Mouse (Mus musculus) CD4-positive, CD25-positive, alpha-beta regulatory T cell, adult 2 months (primary cell): ENCODE measurements at regions not wholly inside any gene's neighbourhood (a gene's known extent, or its start where the extent isn't known, plus 50 kb on each side); places are given as distances from the start of the nearest gene placed in this dataset.

Source experiments
- DNase-seq: peaks from one replicate; pipeline ENCODE4 v3.0.0-alpha.2; 2012; ENCODE audit warnings: low read depth, low spot score

DNA sequence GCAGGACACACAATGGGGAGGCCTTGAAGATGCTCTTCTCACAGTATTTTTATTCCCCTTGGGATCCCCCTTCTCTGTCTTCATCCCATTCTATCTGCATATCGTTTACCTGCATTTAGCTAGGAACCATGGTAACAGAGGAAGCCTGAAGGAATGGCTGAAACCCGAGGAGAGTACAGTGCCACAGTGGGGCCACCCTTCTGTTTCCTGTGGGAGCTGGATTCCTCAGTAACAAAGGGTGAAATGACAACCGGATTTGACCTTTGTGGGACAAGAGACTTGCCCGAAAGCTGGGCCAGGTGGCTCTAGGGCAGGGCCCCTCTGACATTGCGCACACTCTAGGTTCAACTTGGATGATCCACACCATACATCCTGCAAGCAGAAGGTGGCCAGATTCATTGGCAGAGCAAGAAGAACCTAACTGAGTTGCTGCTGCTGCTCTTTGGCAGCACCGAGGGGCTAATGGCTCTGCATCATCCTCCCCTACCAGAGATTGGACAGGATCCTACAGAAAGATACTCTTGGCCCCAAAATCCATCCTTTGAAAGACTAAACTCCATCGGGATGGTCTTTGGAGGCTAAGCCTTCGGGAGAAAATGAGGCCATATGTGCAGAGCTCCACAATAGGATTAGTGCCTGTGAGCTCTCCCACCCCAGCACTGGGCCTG lies 310.0 kb downstream of the Sox9 start:
- DNase-seq, result no peak

DNA sequence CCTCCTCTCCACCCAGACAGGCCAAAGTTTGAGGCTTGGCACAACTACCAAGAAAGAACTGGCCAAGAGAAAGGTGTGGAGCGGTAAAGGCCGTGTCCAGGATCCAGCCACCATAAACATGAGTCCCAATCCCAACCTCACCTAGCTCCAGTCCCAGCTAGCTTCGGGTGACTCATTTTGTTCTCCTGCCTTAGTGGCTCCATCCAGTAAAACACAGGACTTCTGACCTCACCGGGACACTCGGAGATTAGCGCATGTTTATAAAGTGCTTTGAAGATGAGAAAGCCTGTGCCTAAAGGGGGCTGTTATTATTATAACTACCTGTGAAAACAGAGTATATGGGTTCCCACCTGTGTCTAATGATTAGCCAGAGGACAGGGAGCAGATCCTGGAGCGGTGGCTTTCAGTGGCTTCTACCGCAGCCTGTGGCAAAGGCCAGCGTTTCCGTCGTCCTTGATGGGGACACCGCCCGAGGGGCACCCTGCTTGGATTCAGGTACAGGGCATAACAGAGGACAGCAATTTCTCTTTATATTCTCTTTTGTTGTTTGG lies 311.9 kb downstream of the Sox9 start:
- DNase-seq, result no peak

DNA sequence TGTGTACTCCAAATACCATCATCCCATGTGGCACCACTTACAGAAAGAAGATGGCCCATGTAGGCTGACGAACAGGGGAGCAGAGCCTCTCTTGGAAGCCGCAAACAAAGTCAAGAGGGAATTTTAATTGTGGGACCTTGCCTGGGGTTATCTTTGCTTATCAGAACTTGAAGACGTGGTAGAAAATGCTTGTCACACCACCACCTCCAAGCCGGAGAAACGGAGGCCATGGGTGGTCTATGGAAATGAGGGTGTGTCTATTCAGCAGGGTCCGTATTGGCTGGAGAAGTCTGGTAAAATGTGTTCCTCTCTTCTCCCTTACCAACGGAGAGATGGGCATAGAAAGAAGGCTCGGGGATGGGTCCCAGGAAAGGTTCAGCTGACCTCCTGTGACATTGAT lies 313.6 kb downstream of the Sox9 start:
- DNase-seq, result no peak

DNA sequence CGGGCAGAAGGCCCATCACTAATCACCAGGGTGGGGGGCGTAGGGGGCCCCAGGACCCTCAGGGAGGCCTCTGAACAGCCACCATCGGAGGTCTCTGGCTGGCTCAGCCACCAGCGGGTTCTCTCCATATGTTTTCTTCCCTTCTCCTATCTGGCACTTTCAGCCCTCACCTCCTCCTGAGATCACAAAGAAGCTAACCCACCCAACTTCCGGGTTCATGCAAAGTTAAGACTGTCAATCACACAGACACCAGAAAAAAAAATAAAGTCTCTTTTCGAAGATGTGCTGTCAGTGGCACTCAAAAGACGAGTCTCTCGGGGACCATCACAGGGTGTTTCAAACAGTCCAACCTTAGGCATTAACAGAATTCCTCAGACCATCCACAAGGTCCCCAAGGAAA lies 314.2 kb downstream of the Sox9 start:
- DNase-seq, result no peak

DNA sequence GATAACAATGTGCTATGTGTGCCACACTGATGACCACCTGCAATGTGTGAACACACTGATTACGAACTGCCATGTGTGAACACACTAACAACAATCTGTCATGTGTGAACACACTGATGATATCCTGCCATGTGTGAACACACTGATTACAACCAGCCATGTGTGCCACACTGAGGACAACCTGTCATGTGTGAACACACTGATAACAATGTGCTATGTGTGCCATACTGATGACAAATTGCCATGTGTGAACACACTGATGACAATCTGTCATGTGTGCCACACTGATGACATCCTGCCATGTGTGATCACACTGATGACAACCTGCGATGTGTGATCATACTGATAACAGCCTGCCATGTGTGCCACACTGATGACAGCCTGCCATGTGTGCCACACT lies 316.3 kb downstream of the Sox9 start:
- DNase-seq, result no peak

DNA sequence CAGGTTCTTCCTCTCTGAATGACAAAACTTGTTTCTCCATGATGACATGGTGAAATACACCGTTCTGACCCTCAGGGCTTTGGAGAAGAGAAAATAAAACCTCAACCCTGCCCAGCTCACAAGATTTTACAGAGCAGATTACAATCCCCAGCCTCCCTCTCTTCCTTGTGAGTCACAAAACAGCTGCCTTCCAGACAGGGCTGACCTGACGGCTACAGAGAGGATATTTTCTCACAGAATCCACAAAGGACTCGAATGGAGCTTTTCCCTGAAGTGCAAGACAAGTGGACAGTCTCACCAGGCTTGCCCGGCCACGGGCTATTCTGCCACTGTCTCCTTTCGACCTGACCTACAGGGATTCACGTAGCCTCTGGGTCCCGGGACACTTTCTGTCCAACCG lies 318.8 kb downstream of the Sox9 start:
- no peak for DNase-seq

DNA sequence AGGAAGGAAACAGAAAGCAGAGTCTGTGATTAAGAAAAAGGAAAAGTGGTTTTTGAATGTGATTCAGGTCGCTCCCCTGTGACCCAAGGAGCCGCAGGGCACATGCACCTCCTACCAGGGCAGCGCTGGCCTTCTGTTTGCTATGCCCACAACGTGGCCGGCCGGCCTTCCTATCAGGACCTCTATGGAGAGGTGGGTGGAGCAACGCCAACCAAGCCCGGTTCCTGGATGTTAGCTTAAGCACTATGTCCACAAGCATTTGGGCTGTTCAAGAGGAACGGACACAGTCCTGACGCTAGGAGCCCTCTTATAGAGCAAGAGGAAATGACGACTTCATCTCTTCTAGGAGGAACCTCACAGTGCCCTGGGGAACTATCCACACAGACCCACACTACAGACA lies 319.5 kb downstream of the Sox9 start:
- no peak for DNase-seq

DNA sequence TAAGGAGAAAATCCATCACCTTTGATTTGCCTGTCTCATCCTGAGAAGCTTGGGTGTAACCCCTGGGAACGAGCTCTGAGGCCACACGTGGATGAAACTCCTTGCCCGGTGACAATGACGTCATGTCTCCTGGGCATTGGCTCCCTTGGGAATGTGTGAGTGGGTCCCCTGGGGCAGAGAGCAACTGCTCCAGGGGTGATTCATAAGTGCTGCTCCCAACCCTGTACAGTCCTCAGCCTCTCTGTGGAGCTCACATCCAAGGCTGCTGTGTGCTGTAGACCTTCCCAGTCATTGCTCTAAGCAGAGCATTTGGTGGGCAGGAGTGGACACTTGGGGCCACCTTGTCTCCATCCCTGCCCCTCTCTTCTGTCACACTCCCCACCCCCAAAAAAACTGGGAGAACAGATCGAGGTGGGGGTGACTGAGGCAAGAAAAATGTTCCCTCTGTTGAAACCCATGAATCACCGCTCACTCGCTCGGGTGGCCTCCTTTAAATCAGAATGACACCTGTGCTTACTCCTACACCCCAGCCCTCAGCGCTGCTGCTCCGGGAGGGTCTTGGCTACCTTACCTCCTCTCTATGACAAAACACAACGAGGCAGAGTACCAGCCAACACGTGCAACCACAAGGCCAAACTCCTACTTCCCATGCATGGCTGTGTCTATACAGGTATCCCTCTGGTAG lies 321.3 kb downstream of the Sox9 start:
- no peak for DNase-seq

DNA sequence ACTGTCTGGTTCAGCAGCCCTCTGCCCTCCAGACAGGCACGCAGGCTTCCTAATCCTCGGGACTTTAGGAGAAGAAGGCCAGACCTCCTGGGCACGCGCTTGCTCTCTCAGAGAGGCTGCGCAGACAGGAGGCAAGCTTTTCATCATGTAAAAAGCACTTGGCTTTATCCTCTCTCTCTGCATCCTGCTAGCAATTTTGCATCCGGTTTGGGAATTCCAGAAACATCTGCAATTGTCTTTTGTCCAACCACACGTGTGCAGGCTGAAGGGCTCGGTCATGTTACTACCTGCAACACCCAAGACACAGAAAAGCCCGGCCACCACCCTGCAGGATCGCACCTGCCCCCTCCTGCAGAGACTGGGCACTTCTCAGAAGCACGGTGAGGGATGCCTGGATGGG lies 323.3 kb downstream of the Sox9 start:
- DNase-seq, result no peak

DNA sequence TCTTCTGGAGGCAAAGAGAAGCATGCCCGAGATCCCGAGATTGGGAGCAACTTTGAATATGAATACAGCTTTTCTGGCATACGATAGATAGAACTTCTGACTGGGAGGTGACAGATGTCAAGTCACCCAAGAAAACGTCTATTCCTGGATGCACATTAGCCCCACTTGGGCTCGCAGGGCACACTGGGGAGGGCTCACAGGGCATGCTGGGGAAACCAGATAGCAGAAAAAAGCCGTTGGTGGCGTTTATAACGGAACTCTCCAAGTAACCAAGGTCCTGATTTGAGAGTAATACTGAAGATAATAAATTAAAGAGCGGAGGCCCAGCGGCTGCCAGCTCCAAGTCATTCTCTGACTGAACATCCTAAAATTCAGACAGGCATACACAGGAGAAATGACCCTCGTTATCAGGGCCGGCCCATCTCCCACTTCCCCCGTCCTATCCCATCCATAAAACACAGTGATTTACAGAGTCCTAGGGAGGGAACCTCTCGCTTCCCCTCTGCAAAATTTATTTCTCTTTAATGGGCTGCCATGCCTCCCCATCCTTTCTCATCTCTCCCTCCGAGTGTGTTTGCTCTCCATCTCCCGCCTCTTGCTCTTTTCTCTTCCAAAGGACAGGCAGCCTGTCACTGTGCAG lies 325.3 kb downstream of the Sox9 start:
- DNase-seq, result no peak

DNA sequence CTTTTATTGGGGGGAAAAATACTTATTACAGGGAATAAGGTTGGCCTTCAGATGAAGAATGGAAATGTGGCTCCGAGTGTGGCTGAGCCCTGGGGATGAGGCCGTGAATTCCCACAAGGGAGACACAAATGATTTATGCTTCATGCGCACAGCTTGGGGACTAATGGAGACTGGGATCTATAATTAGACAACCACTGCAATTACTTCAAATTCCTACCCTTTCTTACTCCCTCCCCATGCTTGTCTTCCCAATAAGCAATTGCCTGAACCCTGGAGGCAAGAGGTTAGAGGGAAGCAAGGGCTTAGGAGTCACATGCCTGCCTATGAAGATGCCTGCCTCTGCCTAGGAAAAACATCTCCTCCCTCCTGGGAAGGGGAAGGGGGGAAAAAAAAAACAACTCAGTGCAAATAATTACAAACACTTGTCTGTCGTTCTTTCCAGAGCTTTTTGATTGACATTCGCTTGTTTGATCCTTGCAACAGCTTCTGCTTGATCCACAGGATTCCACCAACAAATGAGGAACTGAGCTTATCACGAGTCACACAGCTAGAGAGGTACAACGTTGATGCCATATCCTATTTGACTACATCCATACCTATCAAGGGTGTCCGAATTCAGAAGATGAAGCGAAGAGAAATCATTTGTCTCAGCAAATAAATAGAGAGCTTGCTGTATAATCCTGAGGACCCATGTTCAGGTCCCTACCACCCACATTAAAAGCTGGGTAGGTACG lies 326.1 kb downstream of the Sox9 start:
- DNase-seq, result no peak

DNA sequence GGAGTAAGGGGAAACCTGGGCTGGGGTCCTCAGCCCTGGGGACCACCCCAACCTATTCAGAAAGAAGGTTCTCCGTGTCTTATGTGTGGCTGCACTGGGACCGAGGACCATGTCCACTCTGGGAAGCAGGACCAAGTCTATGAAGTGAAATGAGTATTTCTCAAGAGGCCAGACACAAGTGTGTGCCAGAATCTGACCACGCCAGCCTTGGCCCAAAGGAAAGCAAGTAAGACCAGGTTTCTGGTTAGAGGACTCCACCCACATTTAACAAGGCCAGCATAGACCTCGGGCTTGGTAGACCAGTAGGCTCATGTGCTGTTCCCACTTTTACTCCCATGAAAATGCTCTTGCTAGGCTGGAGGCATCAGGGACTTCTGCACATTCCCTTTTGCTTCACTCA lies 327.1 kb downstream of the Sox9 start:
- DNase-seq, result no peak

DNA sequence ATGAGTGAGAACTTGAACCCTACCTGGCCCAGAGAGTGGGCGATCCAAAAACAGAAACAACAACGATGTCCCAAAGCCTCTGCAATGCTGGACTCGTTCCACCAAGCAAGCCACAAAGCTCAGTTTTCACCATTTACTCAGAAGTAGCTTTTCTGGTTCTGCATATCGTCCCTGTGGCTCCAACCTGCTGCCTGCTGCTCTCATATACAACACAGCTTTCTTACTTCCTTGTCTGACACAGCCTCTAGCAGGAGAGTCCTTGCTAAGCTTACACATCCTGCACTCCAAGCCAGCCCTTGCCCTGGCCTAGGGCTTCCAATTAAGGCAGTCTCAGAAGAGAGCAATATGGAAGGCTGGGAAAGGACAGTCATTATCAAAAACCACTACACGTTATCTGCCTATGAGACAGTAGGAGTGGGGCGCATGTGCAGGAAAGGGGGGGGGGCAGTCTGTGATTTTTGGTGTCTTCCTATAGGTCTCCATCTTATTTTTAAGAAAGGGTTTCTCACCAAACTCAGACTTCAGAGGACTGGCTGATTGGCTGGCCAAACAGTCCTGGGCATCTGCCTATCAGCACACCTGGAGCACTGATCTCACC lies 331.3 kb downstream of the Sox9 start:
- DNase-seq, result no peak

DNA sequence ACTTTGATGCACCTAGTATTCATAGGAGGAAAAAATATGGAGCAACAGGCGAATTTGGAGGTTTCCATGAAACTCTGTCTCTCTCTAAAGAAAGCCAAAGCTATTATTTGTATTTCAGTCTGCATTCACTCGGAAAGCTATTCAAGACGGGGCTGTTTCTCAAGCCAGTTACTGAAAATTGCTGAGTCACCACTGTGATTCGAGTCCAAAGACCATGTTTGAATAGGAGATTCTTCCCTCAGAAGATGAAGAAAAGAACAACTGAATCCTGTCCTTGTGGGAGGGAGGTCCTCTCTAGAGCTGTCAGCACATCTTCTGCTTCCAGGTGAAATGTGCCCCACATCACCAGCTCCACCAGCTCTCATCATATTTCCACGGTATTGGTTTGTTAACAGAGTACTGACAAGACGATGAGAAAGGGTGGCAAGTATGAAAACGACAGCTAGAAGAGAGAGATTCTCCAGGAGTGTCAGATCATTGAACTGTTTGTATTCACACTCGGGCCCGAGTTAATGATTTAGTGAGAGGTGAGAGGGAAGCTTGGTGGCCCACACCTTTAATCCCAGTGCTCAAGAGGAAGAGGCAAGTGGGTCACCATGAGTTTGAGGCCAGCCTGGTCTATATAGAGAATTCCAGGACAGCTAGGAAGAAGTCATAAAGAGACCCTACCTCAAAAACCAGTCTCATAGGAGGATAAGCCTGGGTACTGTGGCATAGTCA lies 335.3 kb downstream of the Sox9 start:
- no peak for DNase-seq

DNA sequence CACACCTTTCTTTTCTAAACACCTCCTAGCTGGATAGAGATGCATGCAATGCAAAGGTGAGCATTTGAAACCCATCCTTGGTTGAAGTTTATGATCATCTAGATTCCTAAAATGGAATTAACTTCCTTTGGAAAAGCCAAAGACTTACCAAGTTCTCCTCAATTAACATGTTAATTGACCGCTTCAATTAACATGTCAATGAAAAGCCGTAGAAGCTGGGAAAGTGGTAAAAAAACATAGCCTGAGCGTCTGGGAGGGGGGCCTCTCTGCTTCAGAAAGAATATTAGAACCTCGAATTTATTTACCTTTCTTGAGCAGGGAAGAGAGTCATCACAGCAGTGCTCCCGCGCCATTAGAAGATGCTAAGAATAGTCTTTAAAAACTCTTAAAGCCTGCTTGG lies 338.5 kb downstream of the Sox9 start:
- no peak for DNase-seq

DNA sequence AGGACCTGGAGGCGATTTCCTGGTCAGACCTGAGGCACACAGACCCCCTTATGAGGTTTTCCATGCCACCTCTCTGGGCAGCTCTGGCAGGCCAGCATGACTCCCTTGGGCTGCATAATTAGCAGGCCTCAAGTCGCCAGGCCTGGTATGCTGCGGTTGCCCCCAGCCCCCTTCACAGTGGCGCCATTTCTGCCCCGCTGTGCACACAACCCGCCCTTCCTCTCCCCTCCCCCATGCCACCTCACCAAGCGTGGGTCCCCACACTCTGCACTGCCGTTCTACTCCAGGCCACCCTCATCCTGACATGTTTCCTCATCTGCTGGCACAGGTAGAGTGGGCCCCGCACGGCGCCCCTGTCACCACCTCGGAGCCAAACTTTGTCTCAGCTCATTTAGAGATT lies 339.3 kb downstream of the Sox9 start:
- no peak for DNase-seq

DNA sequence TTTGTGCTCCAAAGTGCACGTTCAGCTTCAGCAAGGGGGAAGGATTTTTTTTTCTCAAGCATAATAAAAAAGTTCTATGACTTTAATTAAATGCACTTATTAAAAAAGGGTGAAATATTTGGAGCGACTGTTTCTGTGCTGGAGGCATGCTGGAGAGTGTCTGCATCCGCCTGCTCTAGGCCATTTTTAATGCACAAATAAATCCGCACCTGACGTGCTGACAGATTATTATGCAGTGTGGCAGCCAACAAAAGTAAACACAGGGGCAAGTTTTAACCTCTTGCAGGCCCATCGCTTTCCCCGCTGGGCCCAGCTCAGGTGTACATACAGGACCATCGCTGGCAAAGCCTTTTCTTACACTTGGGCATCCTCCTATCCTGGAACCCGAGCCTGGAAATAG lies 340.1 kb downstream of the Sox9 start:
- DNase-seq, result no peak

DNA sequence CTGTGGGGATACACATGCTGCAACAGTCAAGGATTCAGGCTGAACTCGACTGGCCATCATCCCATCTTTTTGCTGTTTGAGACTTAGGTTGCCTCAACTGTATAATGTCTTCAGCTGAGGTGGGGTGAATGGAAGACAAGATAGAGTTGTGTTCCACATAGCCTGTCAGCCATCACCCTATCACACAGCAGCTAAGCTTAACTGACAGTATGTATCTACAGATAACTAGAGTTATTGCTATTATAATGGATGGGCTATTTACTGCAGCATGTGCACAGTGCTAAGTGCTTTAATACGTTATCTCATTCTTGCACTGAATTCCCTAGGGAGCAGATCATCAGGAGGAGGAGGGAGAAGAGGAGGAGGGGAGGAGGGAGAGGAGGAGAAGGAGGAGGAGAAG lies 340.9 kb downstream of the Sox9 start:
- no peak for DNase-seq

DNA sequence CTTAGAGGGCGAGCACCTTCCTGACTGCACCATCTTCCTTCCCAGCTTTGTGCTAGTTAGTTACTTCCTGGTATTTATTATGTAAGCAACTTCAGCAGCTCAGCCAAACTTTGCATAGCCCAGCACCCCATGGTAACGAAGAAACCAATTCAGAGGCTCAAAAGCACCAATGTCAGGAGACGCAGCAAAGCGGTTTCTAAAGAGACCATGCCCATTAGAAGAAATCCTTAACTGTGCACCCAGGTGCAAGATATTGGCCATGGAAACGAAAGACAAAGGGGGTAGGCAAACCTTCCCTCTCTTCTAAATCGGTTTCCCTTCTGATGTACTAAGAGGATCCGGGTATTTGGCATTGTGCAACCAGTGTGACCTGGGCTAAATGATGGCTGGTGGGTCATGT lies 343.8 kb downstream of the Sox9 start:
- no peak for DNase-seq

DNA sequence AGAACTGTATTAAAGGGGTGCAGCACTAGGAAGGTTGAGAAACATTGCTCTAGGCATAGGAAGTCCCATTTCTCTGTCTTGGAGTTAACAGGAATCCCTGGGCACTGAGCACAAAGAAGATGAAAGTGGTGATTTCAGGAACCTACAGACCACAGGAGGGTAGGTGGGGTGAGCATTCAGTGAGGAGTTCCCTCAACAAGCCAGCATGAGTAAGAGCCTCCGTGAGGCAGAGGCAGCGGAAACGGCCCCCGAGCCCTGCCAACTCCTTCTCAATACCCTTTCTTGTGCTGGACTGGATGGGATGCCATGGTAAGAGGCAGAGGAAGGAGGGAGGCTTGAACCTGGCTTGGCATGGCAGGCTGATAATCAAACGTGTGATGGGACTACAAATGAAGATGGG lies 347.2 kb downstream of the Sox9 start:
- no peak for DNase-seq

DNA sequence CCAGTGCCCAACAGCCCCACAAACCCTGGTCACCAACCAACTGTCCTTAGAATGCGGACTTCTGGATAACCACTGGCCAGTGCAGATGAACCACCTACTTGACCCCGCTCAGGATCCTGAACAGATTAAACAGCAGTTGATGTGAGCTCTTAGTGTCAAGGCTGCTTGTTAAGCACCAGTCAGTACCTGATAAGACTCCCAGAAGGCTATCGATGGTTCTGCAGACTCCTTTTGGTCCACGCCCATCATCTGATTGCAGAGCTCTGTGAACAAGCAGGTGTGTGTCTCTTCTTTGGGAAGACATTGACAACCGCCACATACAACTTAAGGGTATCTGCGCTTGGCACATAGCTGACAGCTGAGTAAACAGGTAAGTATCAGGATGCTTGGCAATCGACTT lies 348.0 kb downstream of the Sox9 start:
- DNase-seq, result no peak
